Mouse (Mus musculus): ENCODE results near the gene Padi4.

Gene Padi4

DNA sequence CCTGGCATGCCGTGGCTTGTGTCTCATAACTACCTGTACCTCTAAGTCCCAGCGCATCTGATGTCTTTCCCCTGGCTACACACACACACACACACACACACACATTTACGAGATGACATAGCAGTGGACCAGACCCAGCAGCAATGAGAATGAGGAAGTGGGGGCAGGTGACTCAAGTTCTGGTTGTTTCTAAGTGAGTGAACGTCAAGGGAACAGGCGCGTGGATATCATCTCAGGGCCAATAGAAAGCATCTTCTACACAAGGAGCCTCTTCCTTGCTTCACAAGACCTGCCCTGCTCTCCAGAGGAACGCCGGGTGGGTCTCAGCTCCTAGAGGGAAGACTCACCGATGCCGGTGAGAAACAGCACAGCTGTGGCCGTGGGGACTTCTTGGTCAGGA, 33.4 kb downstream of the Padi4 start:
- no peak for DNase-seq (ENCODE audit: low spot score in 2 of 2)

DNA sequence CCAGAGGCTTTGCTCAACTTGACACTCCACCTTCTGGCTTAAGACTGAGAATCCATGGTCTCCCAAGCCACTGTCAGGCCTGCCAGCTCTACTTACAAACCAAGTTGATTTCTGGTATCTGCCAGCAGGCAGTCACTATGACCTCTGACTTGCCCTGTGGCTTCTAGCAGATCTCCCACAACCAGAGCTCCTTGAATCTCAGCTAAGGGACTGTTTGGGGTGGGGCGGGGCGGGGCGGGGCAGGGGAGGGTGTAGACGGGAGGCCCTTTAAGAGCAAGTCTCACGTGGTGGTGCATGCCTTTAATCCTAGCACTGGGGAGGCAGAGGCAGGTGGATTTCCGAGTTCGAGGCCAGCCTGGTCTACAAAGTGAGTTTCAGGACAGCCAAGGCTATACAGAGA, 41.2 kb downstream of the Padi4 start:
- DNase-seq (ENCODE audit: low spot score in 2 of 2): no peak

DNA sequence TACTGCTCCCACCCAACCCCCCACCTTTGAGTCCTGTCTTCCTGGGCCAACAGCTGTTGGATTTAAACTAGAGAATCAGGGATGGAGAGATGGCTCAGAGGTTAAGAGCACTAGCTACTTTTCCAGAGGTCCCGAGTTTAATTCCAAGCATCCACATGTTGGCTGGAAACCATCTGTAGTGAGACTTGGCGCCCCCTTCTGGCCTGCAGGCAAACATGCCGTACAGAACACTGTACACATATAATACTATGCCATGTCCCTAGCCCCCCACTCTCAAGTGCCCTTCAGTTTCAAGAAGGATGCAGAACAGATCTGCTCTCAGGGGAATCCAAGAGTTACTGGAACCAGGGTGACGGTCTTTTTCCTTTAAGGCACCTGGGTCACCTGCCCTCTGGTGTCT, 42.4 kb downstream of the Padi4 start:
- no peak for DNase-seq (ENCODE audit: low spot score in 2 of 2)

DNA sequence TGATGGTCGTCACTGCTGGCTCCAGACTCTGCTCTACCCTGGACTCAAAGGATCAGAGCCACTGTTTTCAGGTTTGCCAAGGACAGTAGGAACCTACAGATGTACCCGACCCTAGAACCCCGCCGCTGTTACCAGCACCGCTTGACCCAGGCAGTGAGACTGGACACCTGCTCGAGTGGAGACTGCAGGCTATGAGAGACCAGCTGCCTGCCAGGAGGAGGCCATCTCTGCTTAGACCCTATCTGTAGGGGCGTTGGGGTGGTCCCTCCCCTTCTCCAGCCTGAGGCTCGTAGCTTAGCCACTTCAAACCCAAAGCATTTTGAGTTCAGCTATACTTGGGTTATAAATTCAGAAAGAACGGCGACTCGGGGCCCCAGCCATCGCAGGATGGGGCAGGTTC, 47.1 kb downstream of the Padi4 start:
- no peak for DNase-seq (ENCODE audit: low spot score in 2 of 2)

DNA sequence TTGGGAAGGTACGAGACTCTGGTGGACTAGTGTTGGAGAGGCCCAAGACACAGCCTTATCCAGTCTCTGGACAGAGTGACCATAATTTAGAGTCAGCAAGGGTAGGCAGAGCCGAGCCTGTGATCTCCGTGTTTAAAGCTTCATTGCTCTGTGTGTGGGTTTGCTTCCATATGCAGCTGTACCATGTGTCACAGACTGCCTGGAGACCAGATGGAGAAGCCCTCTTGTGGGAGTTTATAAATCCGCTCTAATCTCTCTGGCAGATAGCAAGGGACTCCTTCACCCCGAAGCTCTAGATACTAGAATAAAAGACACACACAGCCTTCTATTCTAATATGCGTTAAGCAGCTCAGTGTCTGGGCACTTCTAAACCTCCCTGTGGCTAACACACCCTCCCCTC, 49.3 kb downstream of the Padi4 start:
- peak in 1 of 2 experiments; percentile 50 for DNase-seq (ENCODE audit: low spot score in 2 of 2)

DNA sequence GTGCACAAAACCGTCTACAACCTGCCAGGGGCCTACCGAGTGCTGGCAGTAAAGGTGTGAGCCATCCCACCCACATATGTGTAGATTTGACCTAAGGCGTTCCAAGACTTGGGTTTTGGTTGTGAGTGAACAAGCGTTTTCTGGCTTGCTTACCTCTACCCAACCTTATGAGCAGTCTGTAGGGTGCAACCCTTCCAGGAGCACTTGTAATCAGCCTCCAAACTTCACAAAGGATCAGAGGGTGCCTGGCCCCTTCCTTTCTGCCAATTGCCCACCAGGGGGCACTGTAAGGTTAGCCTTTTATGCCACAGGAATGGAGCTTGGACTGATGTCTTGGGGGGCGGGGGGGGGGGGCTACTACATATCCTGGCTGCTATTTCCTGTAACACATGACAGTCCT, 50.2 kb downstream of the Padi4 start:
- DNase-seq (ENCODE audit: low spot score in 2 of 2): no peak

DNA sequence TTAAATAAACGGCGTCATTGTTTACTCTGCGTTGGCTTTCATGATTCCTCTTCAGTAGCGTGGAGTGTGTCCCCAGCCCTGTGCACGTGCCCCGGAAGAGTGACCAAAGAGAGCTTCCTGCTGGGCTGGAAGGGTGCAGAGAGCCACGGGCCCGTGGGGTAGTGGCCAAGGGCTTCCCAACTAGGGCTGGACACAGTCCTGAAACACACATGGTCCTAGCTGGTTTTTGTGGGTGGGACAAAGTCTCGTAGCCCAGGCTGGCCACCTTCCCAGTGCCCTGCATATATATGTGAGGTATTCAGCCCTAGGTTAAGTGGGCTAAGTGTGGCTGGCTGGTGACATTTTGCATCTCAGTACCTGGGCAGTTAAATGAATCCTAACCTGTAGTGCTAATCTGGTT, 50.8 kb downstream of the Padi4 start:
- DNase-seq (ENCODE audit: low spot score in 2 of 2): no peak

DNA sequence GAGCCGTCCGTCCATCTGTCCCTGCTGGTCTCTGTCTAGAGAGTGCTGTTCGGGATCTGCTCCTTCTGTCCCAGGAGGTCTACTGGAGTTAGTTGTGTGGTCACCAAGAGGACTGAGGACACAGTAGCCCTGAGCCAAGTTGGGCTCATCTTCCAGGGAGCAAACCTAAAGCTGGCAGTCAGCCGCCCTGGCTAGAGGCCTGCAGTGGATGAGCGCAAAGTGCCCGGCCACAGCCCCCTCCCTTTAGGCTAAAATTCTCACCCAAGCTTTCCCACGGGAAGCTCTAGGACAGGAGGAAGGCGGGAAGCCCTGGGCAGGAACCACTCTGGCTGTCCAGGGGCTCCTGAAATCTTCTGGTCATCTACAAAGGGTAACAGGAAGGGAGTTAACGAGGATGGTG, 51.3 kb downstream of the Padi4 start:
- no peak for DNase-seq (ENCODE audit: low spot score in 2 of 2)

DNA sequence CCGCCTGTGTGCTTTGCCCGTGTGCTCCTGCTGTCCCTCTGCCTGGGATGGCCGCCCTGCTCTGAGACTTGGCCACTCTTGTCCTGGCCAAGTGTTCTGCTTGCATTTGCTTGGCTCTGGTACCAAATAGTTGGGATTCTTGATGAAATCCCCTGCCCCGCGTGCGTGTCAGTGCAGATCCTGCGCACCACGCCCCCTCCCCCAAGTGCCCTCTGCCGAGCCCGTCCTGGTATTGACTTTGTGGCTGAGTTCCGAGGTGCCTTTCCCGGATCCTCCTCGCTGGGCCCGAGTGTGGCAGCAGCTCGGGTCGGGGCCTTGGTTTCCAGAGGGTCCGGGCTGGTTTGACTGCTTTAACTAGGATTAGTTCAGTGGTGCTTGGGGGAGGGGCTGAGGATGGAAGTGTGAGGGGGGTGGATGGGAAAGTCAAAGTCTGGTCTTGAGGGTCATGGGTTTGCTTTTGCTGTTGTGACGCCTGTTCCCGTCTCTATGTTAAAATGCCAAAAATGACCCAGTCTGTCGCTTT, 52.0 kb downstream of the Padi4 start:
- no peak for DNase-seq (ENCODE audit: low spot score in 2 of 2)

DNA sequence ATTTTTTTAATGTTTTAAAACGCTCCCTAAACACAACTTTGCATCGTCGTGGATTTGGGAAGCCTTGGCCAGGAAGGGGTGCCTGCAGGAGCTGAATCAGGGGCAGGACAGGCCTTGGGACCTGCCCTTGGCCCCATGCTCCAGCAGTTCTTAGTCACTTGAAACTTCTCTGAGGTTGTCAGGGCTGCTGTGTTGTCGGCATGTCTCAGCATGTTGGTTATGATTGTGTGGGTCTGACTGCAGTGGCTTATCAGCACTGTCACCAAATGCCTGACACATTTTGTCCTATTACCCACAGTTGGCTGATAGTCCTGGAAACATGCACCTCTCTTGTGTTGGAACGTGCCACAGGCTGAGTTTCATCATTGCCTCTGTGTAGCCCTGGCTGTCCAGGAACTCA, 53.9 kb downstream of the Padi4 start:
- no peak for DNase-seq (ENCODE audit: low spot score in 2 of 2)

DNA sequence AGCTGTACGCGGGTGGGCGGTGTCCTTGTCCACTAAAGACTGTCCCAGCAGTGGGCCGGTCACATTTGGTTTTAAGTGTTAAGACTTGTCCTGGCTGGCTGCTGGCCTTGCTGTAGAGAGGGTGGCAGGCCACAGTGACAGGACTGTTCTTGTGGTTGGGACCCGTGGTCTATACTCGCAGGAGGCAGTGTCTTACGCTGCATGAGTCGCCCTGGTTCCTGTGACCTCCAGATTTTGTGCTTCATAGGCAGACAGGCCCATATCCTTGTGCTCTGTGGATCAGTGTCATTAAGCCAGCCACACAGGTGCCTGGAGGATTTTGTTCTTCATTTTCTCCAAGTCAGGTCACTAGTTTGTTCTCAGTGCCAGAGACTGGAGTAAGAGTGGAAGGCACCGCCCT, 55.6 kb downstream of the Padi4 start:
- no peak for DNase-seq (ENCODE audit: low spot score in 2 of 2)

DNA sequence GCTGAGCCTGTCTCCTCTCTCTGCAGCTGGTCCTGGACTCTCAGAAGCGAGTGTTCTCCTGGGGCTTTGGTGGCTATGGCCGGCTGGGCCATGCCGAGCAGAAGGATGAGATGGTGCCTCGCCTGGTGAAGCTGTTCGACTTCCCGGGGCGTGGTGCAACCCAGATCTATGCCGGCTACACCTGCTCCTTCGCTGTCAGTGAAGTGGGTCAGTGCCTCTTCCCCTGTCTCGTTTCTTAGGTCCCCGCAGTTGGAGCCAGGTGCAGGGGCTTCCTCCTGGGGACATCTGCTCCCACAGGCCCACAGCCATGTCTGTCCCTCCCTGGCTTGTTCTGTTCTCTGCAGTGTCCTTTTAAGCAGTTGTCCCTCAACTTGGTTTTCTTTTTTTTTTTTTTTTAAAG, 57.0 kb downstream of the Padi4 start:
- no peak for DNase-seq (ENCODE audit: low spot score in 2 of 2)

DNA sequence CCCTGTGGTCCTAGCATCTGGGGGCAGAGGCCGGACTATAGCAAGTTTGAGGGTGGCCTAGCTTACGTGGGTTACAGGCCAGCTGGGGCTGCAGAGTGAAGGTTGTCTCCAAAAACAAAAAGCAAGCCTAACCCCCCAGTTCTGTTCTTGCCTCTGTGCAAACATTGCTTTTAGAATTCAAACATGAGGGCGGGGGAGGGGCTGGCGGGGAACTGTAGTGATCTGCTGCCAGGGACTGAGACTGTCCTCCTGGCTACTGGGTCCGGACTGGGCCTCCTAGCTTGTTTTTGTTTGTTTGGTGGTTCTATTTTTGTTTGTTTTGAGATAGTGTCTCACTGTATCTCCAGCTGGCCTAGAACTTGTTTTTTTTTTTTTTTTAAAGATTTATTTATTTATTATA, 59.5 kb downstream of the Padi4 start:
- DNase-seq (ENCODE audit: low spot score in 2 of 2): no peak

DNA sequence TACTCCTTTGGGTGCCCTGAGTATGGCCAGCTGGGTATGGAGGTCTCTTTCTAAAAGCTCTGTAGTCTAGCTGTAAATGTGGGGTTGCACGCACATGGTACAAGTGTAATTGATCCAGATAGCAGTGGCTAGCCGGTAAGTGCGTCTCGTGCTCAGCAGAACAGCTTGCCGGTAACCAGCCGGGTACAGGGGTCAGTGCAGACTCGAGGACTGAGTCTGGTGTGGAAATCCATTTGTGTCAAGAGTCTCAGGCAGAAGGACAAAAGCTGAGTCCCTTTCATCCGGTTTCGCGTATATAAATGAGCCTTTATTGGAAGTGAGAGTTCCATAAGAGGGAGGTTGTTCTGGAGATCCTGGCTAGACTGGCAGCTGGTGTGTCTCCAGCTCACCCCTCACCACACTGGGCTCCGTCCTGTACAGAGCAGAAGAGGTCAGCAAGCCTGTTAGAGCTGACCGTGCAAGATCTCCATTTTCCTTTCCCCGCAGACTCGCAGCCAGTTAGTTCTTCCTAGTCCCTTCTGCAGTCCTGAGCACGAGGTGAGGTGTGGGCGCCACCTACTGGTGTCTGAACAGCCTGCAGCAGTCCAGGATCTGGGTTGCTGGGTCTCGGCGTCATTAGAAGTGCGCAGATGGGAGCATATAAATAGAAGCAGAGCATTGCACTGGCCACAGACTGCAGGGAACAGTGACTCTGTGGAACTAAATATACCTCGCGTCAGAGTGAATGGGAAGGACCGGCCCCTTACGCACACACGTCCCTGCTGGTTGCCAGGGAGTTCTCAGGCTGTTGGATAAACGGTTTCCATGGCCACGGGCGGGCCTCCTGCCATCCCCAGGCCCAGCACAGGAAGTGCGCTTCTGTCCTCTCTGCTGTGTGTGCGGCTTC, 60.3 kb downstream of the Padi4 start:
- peak; percentile 95 to 99 for DNase-seq (ENCODE audit: low spot score in 2 of 2)

DNA sequence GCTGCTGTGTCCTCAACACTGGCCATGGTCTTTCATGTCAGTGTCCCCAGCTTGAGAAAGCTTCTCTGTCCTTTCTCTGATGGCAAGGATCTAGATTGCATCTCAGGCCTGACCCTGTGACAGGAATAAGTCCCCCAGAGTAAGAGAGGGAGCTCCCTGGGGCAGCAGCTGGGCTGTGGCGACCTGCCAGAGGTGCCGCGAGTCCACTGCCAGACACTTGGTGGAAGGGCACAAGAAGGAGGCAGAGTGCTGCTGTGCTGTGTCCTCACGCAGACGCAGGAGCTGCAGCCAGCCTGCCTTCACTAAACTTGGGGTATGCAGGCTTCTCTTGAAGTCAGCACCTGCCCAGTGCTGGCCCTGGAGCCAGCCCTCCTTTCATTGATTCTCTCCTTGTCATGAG, 62.7 kb downstream of the Padi4 start:
- DNase-seq (ENCODE audit: low spot score in 2 of 2): no peak

DNA sequence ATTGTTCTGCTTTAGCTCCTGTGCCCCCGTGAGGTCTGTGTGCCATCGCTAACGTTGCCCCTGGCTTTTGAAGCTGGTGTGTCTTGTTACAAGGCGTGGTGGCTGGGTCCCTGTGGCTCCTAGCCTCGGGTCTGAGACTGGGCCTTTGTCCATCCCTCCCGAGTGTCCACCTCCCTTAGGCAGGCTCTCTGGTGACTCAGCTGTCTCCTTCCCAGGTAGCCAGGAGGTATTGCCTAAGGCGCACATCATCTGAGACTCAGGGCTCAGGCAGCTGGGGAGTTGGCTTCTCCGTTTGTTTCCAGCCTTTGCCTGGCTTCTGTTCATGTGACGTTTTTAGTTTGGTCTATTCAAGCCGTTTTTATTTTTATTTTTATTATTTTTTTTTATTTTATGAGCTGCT, 63.3 kb downstream of the Padi4 start:
- no peak for DNase-seq (ENCODE audit: low spot score in 2 of 2)

DNA sequence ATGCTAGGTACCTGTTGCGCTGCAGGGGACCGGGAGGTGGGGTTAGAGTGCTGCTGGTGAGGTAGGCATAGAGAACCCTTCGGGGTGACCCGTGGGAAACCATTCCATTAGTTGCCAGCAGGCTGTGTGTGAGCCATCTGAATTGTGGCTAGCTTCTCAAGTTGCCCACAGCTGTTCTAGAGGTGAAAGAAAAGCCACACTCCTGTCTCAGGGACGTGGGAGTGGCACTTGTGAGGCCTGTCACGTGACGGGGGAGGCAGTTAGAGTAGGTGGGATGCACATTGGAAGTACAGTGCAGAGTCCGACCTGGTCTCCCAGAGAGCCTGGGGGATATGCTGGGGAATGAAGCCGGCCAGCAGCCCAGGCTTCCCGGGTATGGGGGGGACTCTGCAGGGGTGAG, 64.4 kb downstream of the Padi4 start:
- no peak for DNase-seq (ENCODE audit: low spot score in 2 of 2)

DNA sequence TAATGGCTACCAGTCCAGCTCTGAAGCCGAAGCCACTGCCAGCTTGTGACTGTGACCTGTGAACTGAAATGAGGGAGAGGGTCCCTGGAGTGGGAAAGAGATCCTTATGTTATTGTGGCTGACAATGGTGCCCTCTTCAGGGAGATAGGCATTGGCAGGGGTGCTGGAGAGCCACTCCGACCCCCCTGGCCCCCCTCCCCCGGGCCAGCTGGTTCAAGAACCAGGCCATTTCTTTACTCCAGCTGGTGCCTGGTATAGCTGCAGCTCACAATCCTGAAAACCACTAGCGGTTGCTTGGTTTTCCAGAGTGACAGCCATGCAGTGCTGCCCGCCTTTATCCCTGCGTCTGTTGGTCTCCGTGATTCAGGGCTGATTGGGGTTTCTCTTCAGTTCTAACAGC, 64.9 kb downstream of the Padi4 start:
- no peak for DNase-seq (ENCODE audit: low spot score in 2 of 2)

DNA sequence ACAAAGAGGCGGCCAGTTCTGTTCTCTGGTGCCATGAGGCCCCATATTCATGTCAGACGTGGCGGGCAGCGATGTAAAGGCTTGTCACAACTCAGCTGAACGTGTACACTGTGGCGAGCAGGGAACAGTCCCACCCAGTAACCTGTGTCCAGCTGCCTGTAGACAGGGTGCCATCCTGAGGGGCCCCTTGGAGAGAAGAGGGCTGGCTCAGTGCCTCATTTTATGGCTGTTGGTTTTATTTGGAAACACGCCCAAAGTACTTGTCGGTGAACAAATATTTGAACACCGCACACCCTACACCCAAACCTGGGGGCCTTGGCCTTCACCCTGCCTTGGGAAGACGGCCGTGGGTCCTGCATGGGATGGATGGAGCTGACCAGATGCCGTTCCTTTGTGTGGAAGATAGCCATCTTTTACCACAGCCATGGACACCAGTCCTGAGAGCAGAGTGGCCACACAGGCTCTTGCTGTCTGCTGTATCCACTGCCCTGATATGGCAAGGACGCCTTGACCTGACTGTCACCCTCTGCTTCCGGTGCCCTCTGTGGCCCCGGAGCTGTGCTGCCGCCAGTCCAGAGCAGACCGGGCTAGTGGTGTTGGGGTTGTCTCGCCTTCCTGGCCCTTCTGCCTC, 65.6 kb downstream of the Padi4 start:
- no peak for DNase-seq (ENCODE audit: low spot score in 2 of 2)

DNA sequence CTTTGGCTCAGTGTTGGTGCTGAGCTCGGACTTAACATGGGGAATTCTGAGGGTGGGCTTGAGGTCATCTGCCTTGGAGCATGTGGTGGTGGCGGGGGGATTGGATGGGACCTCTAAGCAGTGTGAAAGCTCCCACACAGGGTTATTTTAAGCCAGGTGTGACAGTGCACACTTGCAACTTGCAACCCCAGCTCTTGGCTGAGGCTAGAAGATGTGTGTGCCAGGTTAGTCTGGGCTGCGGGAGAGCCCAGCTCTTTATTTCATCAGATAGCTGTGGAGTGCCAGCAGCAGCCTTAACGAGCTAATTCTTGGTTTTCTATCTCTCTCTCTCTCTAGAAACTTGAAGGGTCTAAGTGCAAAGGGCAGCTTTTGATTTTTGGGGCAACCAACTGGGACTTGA, 66.4 kb downstream of the Padi4 start:
- no peak for DNase-seq (ENCODE audit: low spot score in 2 of 2)

DNA sequence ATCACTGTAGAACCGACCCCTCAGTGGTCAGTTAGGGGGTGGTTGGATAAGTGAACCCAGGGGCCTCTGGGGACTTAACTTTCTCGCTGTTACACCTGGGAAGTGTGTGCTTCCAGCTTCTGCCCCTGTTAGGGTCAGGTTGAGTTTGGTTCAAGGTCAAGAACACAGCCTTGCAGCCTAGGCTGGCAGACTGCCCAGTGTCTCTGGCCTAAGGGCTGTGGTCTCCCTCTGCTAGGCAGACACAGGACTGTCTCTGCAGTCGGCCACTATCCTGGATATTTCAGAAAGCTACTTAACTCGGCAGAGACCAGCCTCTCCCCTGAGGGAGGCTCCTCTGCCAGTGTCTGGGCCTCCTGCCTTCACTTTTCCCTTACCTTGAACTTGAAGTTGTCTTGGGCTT, 69.9 kb downstream of the Padi4 start:
- no peak for DNase-seq (ENCODE audit: low spot score in 2 of 2)

DNA sequence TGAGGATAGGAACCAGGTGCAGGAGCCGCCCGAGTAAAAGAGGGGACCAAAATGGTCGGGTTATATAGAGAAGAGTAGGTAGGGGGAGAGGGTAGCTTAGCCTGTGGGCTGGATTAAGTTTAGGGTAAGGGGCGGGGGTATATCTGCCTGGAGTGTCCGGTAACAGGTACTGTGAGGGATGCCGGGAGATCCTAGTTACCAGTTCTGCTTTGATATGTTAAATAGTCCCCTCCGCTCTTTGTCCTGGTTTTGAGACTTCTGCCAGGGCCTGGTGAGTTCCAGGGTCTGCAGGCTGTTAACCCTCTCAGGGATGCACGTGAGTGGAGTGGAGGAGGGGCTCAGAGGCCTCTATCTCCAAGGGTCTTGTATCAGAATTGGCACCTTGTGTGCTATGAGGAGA, 70.4 kb downstream of the Padi4 start:
- no peak for DNase-seq (ENCODE audit: low spot score in 2 of 2)

DNA sequence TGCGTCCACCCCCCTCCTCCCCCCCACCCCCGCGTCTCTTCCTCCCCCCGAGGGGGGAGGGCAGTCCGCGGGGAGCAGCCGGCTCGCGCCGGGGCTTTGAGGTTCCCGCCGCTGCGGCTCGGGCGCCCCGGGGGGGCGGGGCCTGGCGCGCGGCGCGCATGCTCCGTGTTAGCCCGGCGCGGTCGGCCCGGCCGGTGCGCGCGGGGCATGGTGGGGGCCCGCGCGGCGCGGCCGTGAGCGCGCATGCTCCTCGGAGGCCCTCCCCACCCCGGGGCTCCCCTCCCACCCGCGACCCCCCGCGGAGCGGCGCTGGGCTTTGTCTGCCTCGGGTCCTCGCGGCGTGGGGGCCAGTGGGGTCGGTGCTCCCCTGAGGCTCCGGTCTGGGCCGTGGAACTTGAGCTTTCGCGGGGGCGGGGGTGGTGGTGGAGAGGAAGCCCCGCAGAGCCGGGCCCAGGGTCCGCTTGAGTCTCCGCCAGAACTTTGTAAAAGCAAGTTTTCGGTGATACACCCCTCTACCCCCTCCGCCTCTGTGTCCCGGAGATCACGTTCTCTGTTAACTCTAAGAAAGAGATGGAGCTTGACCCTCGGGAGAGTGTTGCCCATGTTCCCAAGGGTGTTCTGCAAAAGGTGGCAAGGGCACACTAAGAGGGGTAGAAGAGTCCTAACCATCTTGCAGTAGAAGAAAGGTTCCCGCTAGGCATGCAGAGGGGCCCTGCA, 71.3 kb downstream of the Padi4 start:
- peak in 1 of 2 experiments; percentile 59 for DNase-seq (ENCODE audit: low spot score in 2 of 2)

All from left cerebral cortex, adult 9 months (tissue).